Mouse (Mus musculus): ENCODE data around the gene Cd5.

Cd5 gene

DNA sequence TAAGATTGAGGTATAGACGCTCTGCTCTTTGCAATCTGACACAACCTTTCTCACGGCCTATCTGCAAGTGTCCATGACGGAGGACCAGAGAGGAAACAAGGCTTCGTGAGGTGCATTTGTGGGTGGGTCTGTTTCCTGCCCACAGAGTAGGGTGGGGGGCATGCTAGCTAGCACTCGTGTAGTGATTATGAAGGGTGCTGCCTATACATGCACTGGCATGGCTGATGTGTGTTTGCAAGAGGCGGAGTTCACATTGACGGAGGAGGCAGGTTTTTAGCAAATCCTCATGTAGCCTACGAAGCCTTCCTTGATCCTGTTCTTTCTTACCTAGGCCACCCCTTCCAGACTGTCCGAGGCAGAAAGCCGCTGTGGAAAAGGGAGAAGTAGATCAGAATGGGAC lies 8.9 kb downstream of the Cd5 start:
- no peak for DNase-seq (ENCODE audit: low spot score)

DNA sequence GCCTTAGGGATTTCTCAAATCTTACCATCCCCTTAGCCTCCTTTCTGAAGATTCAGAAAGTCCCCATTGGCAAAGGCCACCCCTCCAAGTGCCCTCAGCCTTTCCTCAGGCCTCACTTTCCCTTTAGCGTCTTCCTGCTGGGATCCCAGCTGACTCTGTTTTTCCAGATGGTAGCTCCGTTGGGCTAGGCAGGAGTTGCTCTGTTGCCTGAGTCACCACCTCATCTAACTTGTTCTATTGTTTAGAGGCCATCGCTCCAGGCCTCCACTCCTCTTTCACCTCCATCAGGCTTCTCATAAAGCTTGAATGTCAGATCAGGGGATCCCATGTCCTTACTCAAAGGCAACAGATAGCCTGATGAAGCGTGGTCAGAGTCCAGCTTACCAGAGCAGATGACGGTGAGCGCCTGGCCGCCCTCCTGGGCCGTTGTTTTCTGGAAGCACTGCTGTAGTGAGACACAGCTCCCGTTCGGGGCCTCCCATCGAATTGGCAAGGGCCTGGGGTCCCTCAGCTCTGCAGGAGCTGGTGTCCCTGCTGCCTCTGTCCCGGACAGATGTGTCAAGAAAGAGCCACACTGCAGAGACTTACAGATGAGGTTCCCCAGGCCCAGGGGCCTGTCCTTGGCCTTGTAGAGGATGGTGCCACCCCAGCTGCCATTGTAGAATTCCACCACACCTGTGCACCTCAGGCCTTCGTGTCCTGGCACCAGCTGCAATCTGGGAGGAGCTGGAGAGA lies 14.0 kb downstream of the Cd5 start:
- no peak for DNase-seq (ENCODE audit: low spot score)

DNA sequence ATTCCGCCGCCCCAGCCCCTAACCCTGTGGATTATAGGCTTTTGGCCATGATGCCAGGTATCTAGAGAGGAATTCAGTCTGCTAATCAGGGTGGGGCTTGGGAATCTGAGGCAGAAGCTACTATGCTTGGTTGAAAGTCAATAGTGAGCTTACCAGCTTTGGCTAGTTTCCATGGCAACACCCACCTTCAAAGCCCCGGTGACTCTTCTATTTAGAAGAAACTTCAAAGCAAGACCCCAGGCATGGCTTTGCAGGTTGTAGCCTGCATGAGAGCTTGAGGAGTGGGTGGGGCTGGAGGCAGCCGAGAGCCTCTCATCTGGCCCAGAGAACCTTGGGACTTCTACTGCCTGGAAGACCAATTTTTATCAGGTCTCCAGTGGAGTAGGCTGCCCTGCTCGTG lies 15.2 kb downstream of the Cd5 start:
- no peak for DNase-seq (ENCODE audit: low spot score)

DNA sequence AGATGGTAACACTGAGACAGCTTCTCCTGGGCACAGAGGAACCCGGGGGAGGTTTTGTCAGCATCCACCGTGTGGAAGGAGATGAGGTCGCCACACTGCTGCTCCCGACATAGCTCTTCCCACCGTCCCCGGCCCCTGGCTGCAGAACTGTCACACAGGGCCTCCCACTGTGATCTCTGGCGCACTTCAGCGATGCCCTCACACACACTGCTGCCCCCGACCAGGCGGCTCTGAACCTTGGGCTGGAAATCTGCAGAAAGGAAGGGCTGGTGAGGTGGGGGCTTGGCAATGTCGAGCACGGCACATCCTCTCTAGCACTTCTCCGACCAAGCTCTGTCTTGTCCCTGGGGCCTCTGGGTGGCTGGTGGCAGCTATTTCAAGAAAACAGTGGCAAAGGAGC lies 15.7 kb downstream of the Cd5 start:
- DNase-seq (ENCODE audit: low spot score), result no peak

DNA sequence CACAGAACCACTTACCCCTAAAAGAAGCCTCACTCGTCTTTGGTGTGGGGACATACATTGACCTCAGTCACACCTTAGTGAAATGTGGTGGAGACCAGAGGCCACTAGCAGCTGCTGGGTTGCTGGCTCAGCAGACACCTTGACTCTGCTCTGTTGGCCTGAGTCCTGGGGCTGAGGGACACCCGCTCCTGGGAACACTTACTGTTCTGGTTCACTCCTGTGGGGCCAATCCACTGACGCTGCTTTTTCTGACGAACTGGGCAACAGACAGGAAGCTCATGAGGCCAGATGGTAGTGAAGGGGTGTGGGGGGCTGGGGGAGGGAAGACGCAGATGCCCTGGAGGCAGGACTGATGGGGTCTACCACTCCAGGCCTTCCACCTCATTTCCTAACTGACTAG lies 17.7 kb downstream of the Cd5 start:
- no peak for DNase-seq (ENCODE audit: low spot score)

DNA sequence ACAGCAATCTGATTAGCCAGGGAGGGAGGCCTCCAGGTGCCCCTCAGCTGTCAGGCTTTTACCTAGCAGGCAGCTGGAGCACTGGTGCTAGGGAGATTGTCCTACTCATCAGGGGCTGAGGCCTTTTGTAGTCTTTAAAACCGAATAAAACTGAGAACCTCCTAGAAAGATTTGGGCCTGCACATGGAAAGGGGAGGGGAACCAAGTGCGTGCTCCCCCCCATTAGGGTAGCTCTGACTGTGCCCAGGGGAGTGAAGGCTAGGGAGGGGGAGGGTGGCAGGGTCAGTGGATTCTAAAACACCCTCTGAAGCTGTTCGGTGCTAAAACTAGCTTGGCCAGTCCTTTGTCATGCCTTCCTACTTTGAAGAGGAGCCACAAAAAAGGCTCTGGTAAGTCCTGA lies 18.3 kb downstream of the Cd5 start:
- no peak for DNase-seq (ENCODE audit: low spot score)

DNA sequence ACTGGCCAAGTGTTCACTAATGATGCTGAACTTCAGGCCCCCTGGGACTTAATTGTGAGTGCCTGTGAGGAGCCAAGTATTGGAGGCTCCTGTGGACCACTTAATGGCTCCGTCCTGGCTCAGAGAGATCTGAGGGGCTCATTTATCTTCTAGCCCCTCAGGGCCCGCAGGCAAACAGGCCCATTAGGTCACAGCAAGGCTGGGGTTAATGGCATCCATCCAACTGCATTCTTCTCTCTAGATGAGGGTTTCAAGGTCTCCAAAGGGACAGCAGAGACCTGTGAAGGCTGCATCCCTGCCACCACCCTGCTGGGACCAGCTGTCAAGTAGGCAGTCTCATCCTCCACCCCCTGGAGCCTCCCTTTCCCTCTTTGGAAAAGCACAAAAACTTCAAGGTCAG lies 19.1 kb downstream of the Cd5 start:
- no peak for DNase-seq (ENCODE audit: low spot score)

DNA sequence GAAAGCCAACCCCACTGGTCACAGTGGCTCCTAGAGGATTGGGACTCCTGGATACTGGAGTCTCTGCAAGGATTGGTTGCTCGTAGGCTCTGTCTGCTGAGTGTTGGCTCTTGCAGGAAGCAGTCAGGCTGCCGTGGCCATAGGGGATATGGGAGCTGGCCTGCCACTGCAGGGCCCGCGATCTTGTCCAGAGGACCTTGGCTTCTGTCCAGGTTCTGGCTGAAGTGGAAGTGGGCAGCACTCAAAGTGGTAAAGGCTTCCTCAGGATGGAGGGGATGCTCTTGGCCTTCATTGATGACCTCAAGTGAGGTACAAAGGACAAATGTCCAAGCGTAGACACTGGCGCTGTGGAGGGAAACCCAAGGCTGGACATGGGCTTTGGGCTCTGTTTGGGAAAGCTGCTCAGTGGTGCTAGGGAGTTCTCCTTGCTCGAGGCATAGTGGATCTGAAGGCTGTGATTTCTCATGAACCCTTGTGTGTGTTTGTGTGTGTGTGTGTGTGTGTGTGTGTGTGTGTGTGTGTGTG lies 20.5 kb downstream of the Cd5 start:
- no peak for DNase-seq (ENCODE audit: low spot score)

DNA sequence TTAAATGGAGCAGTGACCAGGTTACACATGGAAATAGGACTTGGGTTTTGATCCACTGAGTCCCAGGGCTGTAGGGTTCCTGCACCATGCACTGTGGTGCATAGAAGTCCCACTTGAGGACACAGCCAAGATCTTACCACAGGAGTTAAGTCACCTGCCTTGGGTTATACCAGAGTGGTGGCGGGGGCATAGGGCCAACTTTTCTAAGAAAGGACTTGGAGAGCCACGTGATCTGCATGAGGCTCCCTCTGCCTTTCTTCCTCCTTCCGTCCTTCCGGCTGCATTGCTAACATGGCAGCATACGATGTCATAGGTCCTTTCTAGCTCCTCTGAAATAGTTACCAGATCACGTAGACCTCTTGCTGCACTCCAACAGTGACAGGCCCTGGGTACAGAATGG lies 23.3 kb downstream of the Cd5 start:
- DNase-seq (ENCODE audit: low spot score), result no peak

DNA sequence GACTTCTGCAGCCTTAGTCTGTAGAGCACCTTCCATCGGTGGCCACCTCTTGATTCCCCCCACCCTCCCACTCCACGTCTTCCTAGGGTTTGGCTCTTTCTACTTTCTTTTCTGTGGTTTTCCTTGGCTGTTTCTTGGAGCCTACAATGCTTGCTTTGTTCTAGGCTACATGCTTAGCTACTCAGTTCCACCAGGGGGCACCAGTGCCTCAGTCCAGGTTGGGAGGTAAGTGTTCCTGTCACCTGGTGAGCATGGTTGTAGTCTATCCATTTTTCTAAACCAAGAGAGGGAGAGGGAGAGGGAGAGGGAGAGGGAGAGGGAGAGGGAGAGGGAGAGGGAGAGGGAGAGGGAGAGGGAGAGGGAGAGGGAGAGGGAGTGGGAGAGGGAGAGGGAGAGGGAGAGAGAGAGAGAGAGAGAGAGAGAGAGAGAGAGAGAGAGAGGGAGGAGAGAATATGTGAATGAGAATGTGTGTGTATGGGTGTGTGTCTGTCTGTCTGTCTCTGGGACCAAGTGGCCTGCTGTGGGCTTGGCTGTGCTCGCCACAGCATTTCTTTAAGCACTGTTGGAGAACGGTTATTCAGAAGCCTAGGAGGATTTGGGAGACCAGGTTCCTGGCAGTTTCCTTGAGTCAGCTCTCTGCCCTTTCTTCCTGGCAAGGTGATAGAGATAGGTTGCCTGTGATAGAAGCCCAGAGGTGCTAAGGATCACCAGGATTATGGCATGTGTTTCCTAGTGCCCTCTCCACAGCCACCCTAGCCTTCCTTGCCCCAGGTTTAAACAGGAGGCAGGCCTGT lies 23.9 kb downstream of the Cd5 start:
- peak; percentile 54 for DNase-seq (ENCODE audit: low spot score)

DNA sequence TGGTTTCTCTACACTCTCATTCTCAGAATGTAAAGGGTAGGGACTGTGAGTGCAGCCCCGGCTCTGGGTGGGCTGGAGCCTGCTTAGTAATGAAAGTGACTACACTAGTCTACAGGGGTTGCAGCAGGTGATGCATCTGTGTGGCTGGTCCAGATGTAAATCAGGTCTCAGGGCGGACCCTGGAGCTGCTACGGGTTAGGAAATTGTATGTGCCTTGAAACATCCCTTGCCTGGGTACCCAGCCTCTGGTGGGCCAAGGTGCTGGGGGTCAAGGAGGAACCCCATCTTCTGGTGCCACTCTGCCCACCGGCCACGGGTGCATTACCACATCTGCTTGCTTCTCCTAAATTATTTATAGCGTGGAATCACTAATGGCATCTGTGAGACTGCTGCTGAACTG lies 24.6 kb downstream of the Cd5 start:
- DNase-seq (ENCODE audit: low spot score), result no peak

DNA sequence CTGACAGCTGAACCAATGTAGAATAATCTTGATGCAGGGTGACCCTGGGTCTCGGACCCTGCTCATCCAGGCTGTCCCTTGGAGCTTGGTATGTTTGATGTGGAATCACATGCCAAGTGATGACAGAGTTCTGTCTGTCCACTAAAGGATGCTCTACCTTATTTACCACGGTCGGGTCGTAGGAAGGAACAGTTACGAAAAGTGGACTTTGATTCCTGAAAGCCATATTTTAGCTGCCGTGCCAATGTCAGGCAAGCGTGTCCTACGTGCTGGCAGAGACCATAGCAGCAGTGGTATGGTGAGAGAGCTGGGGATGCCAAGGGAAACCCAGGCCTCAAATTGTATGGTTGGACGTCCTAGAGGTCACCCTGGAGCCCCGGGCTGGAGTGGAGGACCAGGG lies 25.3 kb downstream of the Cd5 start:
- DNase-seq (ENCODE audit: low spot score), result no peak

DNA sequence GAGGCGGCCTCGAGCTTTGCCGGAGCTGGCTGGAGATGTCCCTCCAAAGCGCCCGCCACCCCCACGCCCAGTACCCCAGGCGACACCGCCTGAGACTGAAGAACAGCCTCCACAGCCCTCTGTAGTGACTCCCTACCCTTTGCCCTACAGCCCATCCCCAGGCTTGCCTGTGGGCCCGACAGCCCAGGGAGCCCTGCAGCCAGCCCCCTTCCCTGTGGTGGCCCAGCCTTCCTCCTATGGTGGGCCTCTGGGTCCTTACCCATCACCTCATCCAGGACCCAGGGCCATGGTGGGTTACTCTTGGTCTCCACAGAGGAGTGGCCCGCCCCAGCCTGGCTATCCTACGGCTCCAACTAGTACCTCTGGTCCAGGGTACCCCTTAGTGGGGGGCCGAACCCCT lies 26.2 kb downstream of the Cd5 start:
- DNase-seq (ENCODE audit: low spot score), result no peak

DNA sequence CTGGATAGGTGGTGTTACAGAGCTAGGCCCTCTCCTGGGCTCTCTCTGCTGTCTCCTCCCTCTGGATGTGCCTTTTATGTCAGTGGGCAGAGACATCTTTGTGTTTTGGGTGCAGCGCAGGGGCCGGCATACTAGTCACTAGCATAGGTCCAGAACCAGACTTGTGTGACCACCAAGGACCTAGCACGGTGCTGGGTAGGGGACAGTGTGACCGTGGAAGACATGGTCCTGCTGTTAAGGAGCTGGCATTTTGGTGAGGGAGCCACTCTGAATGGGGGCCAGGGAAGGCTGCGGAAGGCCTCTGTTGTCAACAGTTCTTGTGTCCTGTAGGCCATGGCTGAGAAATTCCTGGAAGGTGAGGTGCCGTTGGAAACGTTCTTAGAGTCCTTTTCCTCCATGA lies 26.6 kb downstream of the Cd5 start:
- DNase-seq (ENCODE audit: low spot score), result no peak

DNA sequence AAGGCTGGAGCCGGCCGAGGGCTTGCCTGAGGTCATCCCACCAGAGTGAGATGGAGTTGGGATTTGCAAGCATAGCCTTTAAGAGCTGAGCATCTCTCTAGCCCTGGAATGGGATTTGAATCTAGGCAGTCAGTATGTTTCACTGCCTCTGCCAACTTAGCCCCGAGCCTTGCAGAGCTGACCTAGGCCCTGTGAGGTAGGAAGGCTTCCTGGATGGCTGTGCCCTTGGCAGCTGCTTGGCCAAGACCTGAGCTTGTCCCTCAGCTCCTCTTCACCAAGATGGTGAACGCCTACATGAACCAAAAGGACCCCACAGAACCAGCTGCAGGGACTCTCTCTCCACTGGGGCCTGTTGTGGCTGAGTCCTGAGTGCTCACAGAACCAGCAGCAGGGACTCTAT lies 28.1 kb downstream of the Cd5 start:
- no peak for DNase-seq (ENCODE audit: low spot score)

DNA sequence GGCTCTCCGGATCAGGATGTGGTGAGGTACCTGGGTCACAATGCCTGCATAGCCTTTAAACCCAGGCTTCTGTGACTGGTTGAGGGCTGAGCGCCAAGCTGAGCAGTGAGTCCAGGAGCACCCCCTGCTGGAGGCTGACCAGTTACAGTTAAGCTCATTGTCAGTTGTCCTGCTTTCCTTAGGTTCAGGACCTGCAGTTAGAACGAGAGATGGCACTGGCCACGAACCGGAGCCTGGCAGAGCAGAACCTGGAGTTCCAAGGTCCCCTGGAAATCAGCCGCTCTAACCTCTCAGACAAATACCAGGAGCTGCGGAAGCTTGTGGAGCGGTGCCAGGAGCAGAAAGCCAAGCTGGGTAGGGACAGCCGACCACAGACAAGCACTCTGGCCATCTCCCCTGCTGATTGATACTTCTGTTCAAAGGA lies 28.7 kb downstream of the Cd5 start:
- no peak for DNase-seq (ENCODE audit: low spot score)

DNA sequence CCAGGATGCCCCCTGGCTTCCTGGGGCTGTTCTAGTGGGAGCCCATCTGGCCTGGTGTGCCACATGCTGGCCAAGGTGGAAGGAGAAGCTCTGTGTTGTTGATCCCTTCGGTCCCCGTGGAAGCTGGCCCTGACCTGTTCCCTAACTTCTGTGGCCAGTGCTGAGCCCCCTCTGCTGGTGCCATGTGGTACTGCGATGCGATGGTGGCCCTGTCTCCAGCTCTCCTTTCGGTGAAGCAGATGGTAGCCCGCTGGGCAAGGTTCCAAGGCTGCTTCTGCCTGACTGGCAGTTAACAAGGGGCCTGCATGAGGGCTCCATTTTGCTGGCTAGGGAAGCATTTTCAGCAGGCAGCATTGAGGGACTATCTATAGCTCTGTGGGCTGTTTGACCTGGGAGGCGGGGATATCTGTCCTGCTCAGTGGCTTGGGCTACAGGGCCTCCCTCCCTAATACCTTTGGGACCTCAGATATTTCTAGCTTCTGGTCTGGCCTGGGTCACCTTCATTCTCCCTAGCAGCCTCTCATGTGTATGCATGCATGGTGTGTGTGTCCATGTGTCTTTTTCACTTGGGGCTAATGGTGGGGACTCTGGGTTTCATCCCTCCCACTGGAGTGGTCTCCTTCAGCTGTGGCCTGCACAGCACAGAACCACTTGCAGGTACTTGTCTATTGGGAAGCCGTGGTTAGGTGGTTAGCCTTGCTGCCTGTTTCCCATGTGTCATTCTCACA lies 29.3 kb downstream of the Cd5 start:
- DNase-seq (ENCODE audit: low spot score), result peak; percentile 76

DNA sequence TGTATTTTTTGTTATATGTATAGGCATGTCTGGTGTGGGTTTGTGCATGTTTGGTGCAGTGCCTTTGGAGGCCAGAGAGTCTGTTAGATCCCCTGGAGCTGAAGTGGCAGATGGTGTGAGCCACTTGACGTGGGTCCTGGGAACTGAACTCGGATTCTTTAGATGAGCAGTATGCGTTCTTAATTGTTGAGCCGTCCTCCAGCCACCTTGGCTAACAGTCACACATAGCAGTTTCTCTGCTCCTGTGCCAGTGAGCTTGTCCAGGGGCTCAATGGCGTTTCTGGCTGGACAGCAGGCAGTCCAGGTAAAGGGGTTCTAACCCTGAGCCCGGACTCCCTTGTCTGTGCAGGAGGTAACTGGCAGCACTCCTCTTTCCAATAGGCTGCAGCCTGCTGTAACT lies 29.9 kb downstream of the Cd5 start:
- DNase-seq (ENCODE audit: low spot score), result no peak

DNA sequence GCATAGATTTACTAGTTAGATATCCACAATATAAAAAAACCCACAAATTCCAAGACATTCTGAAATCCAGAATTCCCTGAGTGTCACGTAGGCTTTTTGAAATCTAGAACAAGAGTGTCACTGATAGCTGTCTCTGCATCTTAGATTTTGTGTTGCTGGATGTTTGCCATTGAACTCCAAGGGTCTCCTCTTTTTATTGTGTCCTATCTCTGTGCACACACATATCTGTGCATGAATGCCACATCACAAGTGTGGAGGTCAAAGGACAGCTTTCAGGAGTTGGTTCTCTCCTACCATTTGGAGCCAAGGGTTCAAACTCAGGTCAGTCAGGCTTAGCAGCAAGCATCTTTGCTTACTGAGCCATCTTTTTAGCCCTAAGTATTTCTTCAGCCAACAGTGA lies 30.9 kb downstream of the Cd5 start:
- no peak for DNase-seq (ENCODE audit: low spot score)

DNA sequence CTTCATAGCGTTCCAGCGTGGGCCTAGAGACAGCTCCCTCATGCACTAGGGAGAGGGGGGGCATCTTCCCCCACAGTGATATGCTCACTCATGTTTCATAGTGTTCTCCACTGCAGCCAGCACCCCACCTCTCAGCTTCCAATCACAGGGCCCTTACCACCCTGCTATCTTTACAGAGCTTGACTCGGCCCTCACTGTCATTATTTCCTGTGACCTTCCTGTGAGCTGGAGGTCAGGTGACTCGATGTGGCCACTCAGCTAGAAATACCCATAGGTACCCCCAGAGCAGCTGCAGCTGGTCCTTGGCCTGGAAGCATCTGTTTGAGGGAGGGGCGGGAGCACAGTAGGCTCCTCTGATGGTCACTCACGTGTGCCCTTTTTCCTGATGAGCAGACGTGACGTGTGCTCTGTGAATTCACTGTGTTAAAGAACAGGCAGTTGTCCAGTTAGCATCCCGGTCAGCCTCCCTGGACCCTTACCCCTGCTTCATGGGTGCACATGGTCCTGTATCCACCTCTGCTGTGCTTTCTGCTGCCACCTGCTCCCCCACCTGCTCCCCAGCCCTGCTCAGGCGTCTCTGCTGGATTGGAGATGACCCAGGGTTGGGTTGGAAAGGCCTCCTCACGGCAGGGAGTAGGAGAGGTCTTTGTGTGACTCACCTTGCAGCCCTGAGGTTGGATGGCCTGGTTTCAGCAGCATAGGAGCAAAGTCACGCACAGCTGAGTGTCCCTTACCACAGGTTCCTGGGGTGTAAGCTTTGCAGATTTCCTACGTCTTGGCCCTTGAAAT lies 31.5 kb downstream of the Cd5 start:
- no peak for DNase-seq (ENCODE audit: low spot score)

DNA sequence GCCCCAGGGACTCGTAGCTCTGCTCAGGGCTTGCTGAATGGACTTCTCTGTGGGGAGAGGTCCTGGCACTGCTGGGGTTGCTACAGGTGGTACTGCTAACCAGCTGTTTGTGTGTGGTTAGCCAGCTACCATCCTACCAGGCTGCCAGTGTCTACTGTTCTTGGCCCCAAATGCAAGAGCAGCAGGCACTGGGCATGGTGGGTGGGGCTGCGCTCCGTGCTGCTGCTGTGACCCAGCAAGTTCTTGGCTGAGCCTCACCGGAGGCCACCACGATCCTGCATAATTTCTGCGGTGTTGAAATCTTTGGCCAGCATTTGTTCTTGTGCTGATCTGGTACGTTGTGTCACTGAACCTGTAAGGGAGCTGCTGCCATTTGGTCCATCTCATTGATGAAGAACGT lies 35.3 kb downstream of the Cd5 start:
- DNase-seq (ENCODE audit: low spot score), result no peak

DNA sequence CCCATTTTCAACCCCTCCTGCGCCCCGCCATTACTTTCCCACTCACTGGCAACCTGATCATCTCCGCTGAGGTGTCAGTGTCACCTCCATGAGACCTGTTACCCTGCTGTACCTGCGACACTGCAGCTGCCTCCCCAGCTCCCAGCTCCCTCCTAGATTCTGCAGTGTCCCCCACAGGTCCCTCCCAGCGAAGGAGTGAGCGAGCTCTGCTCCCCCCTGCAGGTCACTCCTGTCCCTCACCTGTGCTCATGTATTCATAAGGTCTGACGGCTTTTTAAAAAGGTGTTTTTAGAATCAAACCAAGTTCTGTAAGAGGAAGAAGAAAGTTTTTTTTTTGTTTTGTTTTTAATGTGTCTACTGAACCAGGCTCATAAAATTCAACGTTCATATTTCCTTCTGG lies 36.7 kb downstream of the Cd5 start:
- DNase-seq (ENCODE audit: low spot score), result no peak

All from yolk sac, embryonic 10.5 days (tissue).